Mouse (Mus musculus) R1 (cell line): Measurements from ENCODE around the gene Bend5.
A peak's percentile ranks its signal among the peaks of the same experiment; 100 is the strongest.

Source experiments
- DNase-seq: peaks from one replicate; pipeline ENCODE4 v3.0.0-alpha.2; 2018; ENCODE audit warnings: low read depth, low spot score

The Bend5 gene

GRCm38 (mm10) chr4:111441709-111442108 lies 26.9 kb downstream of the Bend5 start:
- no peak for DNase-seq

- no peak for DNase-seq
Measured at GRCm38 (mm10) chr4:111442435-111443238, 27.8 kb downstream of the Bend5 start.

GRCm38 (mm10) chr4:111443906-111444615 lies 29.3 kb downstream of the Bend5 start:
- DNase-seq: no peak

GRCm38 (mm10) chr4:111444616-111445160 lies 29.9 kb downstream of the Bend5 start:
- DNase-seq: no peak

GRCm38 (mm10) chr4:111447918-111448317 lies 33.1 kb downstream of the Bend5 start:
- no peak for DNase-seq

- no peak for DNase-seq
Measured at GRCm38 (mm10) chr4:111448586-111448985, 33.8 kb downstream of the Bend5 start.

GRCm38 (mm10) chr4:111449442-111450199 lies 34.8 kb downstream of the Bend5 start:
- no peak for DNase-seq

- DNase-seq: peak; percentile 26
Measured at GRCm38 (mm10) chr4:111451283-111451918, 36.6 kb downstream of the Bend5 start.

- no peak for DNase-seq
Measured at GRCm38 (mm10) chr4:111452192-111452591, 37.4 kb downstream of the Bend5 start.

GRCm38 (mm10) chr4:111453275-111453674 lies 38.5 kb downstream of the Bend5 start:
- DNase-seq: no peak

GRCm38 (mm10) chr4:111455621-111456020 lies 40.8 kb downstream of the Bend5 start:
- DNase-seq: no peak

- no peak for DNase-seq
Measured at GRCm38 (mm10) chr4:111457568-111457967, 42.8 kb downstream of the Bend5 start.

GRCm38 (mm10) chr4:111467293-111467773 lies 52.5 kb downstream of the Bend5 start:
- DNase-seq: no peak

- no peak for DNase-seq
Measured at GRCm38 (mm10) chr4:111467796-111468195, 53.0 kb downstream of the Bend5 start.

GRCm38 (mm10) chr4:111469847-111470246 lies 55.0 kb downstream of the Bend5 start:
- no peak for DNase-seq

GRCm38 (mm10) chr4:111471726-111472125 lies 56.9 kb downstream of the Bend5 start:
- DNase-seq: no peak

- DNase-seq: no peak
Measured at GRCm38 (mm10) chr4:111472511-111472910, 57.7 kb downstream of the Bend5 start.

GRCm38 (mm10) chr4:111473014-111473413 lies 58.2 kb downstream of the Bend5 start:
- DNase-seq: no peak

- DNase-seq: no peak
Measured at GRCm38 (mm10) chr4:111475374-111475971, 60.7 kb downstream of the Bend5 start.

GRCm38 (mm10) chr4:111477507-111477906 lies 62.7 kb downstream of the Bend5 start:
- DNase-seq: no peak

GRCm38 (mm10) chr4:111483499-111483898 lies 68.7 kb downstream of the Bend5 start:
- no peak for DNase-seq
